Mouse (Mus musculus) hindbrain, embryonic 15.5 days (tissue): ENCODE data around the gene Kcna10. TPM values are rescaled to one million over a fixed set of nuclear protein-coding genes. Genes with fewer than 3 reads are reported as not detected.

Source experiments
- ATAC-seq: fragments of 200-750 bp; cut with Nextera tagmentation; 2 replicates; pipeline ENCODE4 v1.8.0; 2017; ENCODE audit warnings: low read depth, moderate number of reproducible peaks, moderate TSS enrichment; ENCODE audit not compliant: low FRiP score
- H3K27ac ChIP-seq: fragments of 300-500 bp; sonication (generic); replicated peaks from 2 replicates; pipeline ENCODE4 v1.5.1; 2015; ENCODE audit warnings: mild to moderate bottlenecking, inconsistent platforms
- H3K27me3 ChIP-seq: fragments of 300-500 bp; sonication (generic); 2 replicates; pipeline ENCODE4 v1.6.1; 2015; ENCODE audit warnings: control low read depth, inconsistent platforms
- H3K36me3 ChIP-seq: fragments of 300-500 bp; sonication (generic); 2 replicates; pipeline ENCODE4 v1.6.1; 2015; ENCODE audit warnings: control low read depth, inconsistent platforms
- H3K4me1 ChIP-seq: fragments of 300-500 bp; sonication (generic); replicated peaks from 2 replicates; pipeline ENCODE4 v1.6.1; 2015; ENCODE audit warnings: control low read depth, inconsistent platforms
- H3K4me2 ChIP-seq: fragments of 300-500 bp; sonication (generic); 2 replicates; pipeline ENCODE4 v1.6.1; 2015; ENCODE audit warnings: moderate library complexity, mild to moderate bottlenecking, inconsistent platforms
- H3K4me3 ChIP-seq: fragments of 300-500 bp; sonication (generic); 2 replicates; pipeline ENCODE4 v1.5.1; 2015; ENCODE audit warnings: mild to moderate bottlenecking, inconsistent platforms
- H3K9ac ChIP-seq: fragments of 300-500 bp; sonication (generic); 2 replicates; pipeline ENCODE4 v1.6.1; 2015; ENCODE audit warnings: inconsistent platforms
- H3K9me3 ChIP-seq: fragments of 300-500 bp; sonication (generic); 2 replicates; pipeline ENCODE4 v1.6.1; 2016; ENCODE audit warnings: control low read depth, inconsistent platforms
- WGBS: fragments of 180-500 bp; shearing (Covaris S2); methylation state at CpG from one replicate; pipeline ENCODE4 v1.1.7; 2015; 5-methylcytosine and 5-hydroxymethylcytosine counted together
- polyA plus RNA-seq: library from polyadenylated mRNA; unstranded; fragments of >200 nt; fragmentation: Nextera tagmentation; extraction: Ambion mirVana; gene quantifications from 2 replicates; pipeline ENCODE4 v1.2.1, GENCODE M21; 2015

Kcna10 gene
- polyA plus RNA-seq, 1 experiment from 2014 or later: not detected

DNA sequence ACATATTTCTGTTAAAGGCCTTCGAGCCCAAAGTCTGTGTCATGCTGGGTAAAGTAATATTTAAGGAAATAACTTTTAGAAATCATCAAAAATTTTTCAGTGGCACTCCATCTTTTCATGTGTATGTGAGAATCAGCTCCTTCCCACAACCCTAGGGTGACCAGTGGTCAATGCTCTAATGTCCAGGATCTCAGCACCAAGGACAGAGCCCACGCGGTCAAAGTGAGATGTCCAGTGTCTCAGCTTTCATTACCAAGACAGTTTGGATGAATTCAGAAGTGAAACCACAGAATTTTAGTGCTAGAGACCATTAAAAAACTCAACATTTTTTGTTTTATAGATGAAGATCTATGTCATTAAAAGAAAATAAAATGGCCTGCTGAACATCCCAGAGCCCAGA lies 10.9 kb upstream of the Kcna10 start:
- Histone ChIP-seq H3K4me3 (no peak overlapping the region), H3K9me3 (no peaks in the 10 kb centered on the region), H3K27me3 (no peaks in the 10 kb centered on the region), H3K27ac (no peak overlapping the region), H3K9ac (no peak overlapping the region), H3K4me2 (no peak overlapping the region), H3K36me3 (no peaks in the 10 kb centered on the region), H3K4me1 (no peaks in the 10 kb centered on the region)
- WGBS: 90% methylated on average over 3 of the region's 3 CpGs
- ATAC-seq: no peak

DNA sequence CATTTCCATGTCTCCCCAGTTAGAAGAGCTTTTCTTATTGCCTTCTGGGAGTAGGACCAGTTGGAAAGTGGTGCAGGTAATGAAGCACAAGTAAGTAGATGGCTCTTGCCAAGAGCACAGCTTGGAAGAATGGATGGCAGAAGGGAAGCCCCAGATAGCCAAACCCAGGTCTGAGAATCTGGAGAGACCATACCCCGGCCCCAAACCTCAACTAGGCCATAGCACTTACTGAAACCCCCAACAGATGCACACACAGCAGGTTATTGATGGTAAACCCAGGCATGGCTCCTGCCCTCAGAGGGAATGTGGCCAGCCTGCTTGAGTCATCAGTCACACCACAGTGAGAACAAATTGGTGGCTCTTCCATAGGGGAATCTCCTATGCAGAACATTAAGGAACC lies 10.3 kb upstream of the Kcna10 start:
- no peaks in the 10 kb centered on the region for H3K9me3 ChIP-seq
- no peak overlapping the region for H3K27ac ChIP-seq
- H3K36me3 ChIP-seq: no peaks in the 10 kb centered on the region
- no peaks in the 10 kb centered on the region for H3K27me3 ChIP-seq
- ATAC-seq: no peak
- no peak overlapping the region for H3K4me3 ChIP-seq
- no peaks in the 10 kb centered on the region for H3K4me1 ChIP-seq
- no peak overlapping the region for H3K9ac ChIP-seq
- WGBS: 100% methylated on average over 1 of the region's 1 CpGs
- no peak overlapping the region for H3K4me2 ChIP-seq

- peak; percentile 61 for ATAC-seq
- H3K27ac ChIP-seq: no peak overlapping the region
- H3K4me1 ChIP-seq: no peaks in the 10 kb centered on the region
- H3K9me3 ChIP-seq: no peaks in the 10 kb centered on the region
- H3K9ac ChIP-seq: no peak overlapping the region
- no peaks in the 10 kb centered on the region for H3K27me3 ChIP-seq
- H3K4me2 ChIP-seq: no peak overlapping the region
- 62% methylated on average over 4 of the region's 4 CpGs for WGBS
- H3K4me3 ChIP-seq: no peak overlapping the region
- no peaks in the 10 kb centered on the region for H3K36me3 ChIP-seq
These were observed 7.4 kb upstream of the Kcna10 start for GRCm38 (mm10) chr3:107175486-107175885.

DNA sequence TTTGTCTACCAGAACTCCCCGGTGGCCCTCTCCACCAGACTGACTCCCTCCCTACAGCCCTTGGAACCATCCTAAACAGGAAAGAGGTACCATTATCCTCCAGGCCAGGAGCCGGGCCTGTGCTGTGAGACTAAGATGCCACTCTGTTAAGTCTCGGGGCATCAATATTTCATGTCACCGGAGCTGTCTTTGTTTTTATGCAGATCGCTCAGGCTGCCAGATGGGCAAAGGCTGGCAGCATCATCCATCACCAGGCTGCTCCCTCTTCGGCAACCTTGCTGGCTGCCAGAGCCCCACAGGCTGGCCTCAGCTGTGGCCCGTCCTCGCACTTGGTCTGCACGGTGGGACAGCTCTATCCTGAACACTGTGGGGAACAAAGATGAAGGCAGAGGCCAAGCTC lies 6.4 kb upstream of the Kcna10 start:
- no peaks in the 10 kb centered on the region for H3K36me3 ChIP-seq
- peak; percentile 86 for ATAC-seq
- H3K9ac ChIP-seq: no peak overlapping the region
- no peaks in the 10 kb centered on the region for H3K4me1 ChIP-seq
- H3K27me3 ChIP-seq: no peaks in the 10 kb centered on the region
- no peak overlapping the region for H3K4me3 ChIP-seq
- H3K27ac ChIP-seq: no peak overlapping the region
- no peak overlapping the region for H3K4me2 ChIP-seq
- WGBS: 24% methylated on average over 9 of the region's 9 CpGs
- no peaks in the 10 kb centered on the region for H3K9me3 ChIP-seq

GRCm38 (mm10) chr3:107180860-107181259 lies 2.0 kb upstream of the Kcna10 start:
- H3K9me3 ChIP-seq: no peaks in the 10 kb centered on the region
- H3K27me3 ChIP-seq: no peaks in the 10 kb centered on the region
- ATAC-seq: no peak
- no peak overlapping the region for H3K9ac ChIP-seq
- H3K4me3 ChIP-seq: no peak overlapping the region
- H3K4me1 ChIP-seq: no peaks in the 10 kb centered on the region
- no peak overlapping the region for H3K27ac ChIP-seq
- H3K4me2 ChIP-seq: no peak overlapping the region
- WGBS: 77% methylated on average over 2 of the region's 2 CpGs
- H3K36me3 ChIP-seq: no peaks in the 10 kb centered on the region

DNA sequence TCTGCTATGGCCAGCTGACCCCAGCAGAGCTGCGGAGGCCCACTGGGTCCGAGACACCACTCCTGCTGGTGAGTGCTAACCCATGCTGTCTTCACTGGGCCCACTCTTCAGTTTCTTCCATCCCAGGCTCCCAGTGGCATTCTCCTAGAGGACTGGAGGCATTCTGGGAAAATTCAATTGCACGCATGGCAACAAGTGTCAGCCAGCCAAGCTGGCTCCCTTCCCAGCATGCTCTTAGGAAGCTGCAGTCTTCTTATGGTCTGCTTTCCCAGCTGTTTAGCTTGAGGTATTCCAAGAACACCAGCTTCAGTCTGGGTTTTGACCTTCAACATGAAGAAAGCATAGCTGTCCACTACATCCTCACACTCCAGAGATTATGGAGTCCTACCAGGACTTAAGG lies 322 bp downstream of the Kcna10 start:
- ATAC-seq: no peak
- Histone ChIP-seq H3K4me3 (no peak overlapping the region), H3K36me3 (no peaks in the 10 kb centered on the region), H3K4me1 (no peaks in the 10 kb centered on the region), H3K27me3 (no peaks in the 10 kb centered on the region), H3K9me3 (no peaks in the 10 kb centered on the region), H3K9ac (no peak overlapping the region), H3K27ac (no peak overlapping the region), H3K4me2 (no peak overlapping the region)
- whole genome bisulfite sequencing: 80% methylated on average over 3 of the region's 3 CpGs

- no peaks in the 10 kb centered on the region for H3K9me3 ChIP-seq
- H3K4me2 ChIP-seq: no peak overlapping the region
- no peaks in the 10 kb centered on the region for H3K27me3 ChIP-seq
- ATAC-seq: no peak
- H3K4me3 ChIP-seq: no peak overlapping the region
- no peaks in the 10 kb centered on the region for H3K36me3 ChIP-seq
- WGBS: 76% methylated on average over 3 of the region's 3 CpGs
- H3K9ac ChIP-seq: no peak overlapping the region
- H3K27ac ChIP-seq: no peak overlapping the region
- H3K4me1 ChIP-seq: no peaks in the 10 kb centered on the region
These were observed 2.7 kb downstream of the Kcna10 start for GRCm38 (mm10) chr3:107185597-107185996.

DNA sequence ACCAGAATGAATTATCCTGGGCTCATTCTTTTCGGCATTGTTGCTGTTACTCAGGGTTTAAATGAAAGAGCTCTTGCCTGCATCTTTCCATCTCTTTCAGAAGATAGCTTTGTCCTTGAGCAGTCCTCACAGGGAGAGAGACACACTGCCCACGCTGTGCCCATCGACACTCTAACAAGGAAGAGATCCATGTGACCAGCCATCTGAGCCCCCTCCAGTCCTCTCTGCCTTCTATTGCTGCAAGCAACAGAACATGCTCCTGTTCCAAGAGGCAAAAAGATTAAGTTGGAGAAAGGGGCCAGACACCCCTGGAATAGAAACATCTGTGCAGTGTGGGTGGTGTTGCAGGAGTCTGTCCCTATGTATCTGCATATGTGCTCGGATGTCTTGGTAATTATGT lies 4.2 kb downstream of the Kcna10 start:
- no peaks in the 10 kb centered on the region for H3K4me1 ChIP-seq
- H3K9me3 ChIP-seq: no peaks in the 10 kb centered on the region
- H3K36me3 ChIP-seq: no peaks in the 10 kb centered on the region
- no peak overlapping the region for H3K27ac ChIP-seq
- no peaks in the 10 kb centered on the region for H3K27me3 ChIP-seq
- no peak overlapping the region for H3K4me3 ChIP-seq
- no peak overlapping the region for H3K4me2 ChIP-seq
- H3K9ac ChIP-seq: no peak overlapping the region
- ATAC-seq: no peak
- 63% methylated on average over 4 of the region's 4 CpGs for WGBS

DNA sequence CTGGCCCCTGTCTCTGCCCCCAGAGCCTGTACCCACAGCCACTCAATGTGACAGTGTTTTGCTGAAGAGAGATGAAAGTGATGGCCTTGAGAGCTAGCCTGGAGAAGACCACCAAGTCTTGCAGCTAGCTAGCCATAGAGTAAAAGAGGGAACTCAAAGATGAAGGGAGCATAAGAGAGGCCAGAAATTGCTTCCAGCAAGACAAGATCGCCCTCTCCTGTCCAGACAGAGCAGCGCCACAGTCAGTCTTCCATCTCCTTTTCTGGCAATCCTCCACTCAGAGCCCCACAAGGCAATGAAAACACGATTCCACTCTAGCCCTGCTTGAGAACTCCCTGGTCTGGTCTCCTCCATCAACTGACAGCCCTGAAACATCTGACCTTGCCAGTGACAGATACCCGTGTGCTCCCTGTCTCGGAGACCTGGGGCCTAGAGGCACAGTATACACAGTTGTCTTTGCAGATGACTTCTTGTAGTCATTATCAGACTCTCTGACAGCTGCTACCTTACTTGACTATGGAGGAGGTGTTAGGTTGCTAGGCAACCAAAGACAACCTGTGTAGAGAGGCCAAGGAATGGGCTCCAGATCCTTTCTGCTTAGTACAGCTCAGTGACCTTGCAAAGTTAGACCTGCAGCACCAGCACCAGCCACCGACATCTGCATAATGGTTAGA lies 5.5 kb downstream of the Kcna10 start:
- H3K4me2 ChIP-seq: no peak overlapping the region
- 36% methylated on average over 6 of the region's 6 CpGs for WGBS
- H3K9ac ChIP-seq: no peak overlapping the region
- peak; percentile 86 for ATAC-seq
- H3K4me1 ChIP-seq: no peaks in the 10 kb centered on the region
- no peaks in the 10 kb centered on the region for H3K36me3 ChIP-seq
- H3K4me3 ChIP-seq: no peak overlapping the region
- no peaks in the 10 kb centered on the region for H3K9me3 ChIP-seq
- no peak overlapping the region for H3K27ac ChIP-seq
- H3K27me3 ChIP-seq: no peaks in the 10 kb centered on the region

DNA sequence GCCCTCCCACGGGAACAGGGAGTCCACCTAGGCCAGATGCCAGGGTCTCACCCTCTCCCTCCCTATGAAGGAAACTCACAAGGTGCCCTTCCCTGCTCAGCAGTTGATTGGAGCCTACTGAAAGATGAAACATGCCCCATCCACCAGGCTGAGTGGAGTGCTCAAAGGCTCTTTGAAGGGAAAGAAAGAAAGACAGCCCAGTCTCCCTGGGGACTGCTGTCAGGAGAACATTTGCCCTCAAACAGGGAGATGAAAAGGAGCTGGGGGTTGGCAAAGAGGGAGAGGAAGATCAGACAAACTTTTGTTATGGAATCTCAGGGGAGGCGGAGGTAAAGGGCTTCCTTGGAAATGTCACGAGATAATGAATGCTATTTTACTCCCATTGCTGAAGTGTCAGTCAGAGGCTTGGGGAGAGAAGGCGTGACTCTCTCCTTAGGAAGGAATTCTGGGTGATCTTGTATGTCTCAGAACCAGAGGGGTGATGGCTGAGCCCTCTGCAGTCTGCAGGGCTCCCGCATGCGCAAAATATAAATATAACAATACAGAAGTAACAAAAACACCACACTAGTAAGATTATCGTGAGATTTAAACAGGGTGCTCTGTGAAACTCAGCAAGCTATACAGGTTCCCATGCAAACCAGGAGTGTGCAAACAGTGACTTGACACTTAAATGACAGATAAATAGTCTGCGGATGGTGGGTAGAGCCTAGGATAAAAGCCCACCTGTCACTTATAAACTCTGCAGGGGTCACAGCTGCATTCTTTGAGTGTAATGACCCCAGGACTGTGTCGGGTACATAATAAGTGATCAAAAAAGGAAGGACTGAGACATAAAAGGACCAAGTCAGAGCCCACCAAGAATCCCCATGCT lies 18.7 kb downstream of the Kcna10 start:
- H3K4me2 ChIP-seq: no peak overlapping the region
- 0 out of 2 replicates have a peak, but pooled peaks cover 3% of the 10 kb centered on the region for H3K4me1 ChIP-seq
- no peak overlapping the region for H3K27ac ChIP-seq
- H3K9me3 ChIP-seq: no peaks in the 10 kb centered on the region
- no peak overlapping the region for H3K9ac ChIP-seq
- ATAC-seq: no peak
- no peaks in the 10 kb centered on the region for H3K36me3 ChIP-seq
- no peaks in the 10 kb centered on the region for H3K27me3 ChIP-seq
- 25% methylated on average over 9 of the region's 9 CpGs for WGBS
- no peak overlapping the region for H3K4me3 ChIP-seq

GRCm38 (mm10) chr3:107204413-107204812 lies 21.6 kb downstream of the Kcna10 start:
- ATAC-seq: no peak
- 93% methylated on average over 3 of the region's 3 CpGs for WGBS
- H3K9me3 ChIP-seq: no peaks in the 10 kb centered on the region
- H3K36me3 ChIP-seq: no peaks in the 10 kb centered on the region
- H3K4me3 ChIP-seq: no peak overlapping the region
- no peak overlapping the region for H3K4me2 ChIP-seq
- H3K4me1 ChIP-seq: peaks cover 13% of the 10 kb centered on the region
- H3K9ac ChIP-seq: no peak overlapping the region
- no peak overlapping the region for H3K27ac ChIP-seq
- no peaks in the 10 kb centered on the region for H3K27me3 ChIP-seq

- Histone ChIP-seq H3K9ac (no peak overlapping the region), H3K4me1 (peaks cover 13% of the 10 kb centered on the region), H3K4me3 (no peak overlapping the region), H3K36me3 (no peaks in the 10 kb centered on the region), H3K9me3 (no peaks in the 10 kb centered on the region), H3K27me3 (no peaks in the 10 kb centered on the region), H3K27ac (no peak overlapping the region), H3K4me2 (no peak overlapping the region)
- ATAC-seq: no peak
These were observed 22.3 kb downstream of the Kcna10 start for GRCm38 (mm10) chr3:107205170-107205569.
